Mouse (Mus musculus) heart, adult 8-10 months (tissue): ENCODE measurements around the gene P3h2. TPM values are rescaled to one million over a fixed set of nuclear protein-coding genes. Genes with fewer than 3 reads are reported as not detected.

ENCODE experiments used
- DNase-seq: peaks from one replicate; pipeline ENCODE4 v3.0.0; 2022; ENCODE audit warnings: low spot score
- total RNA-seq, 4 experiments: library from RNA; stranded (reverse); gene quantifications; 2 replicates each; pipeline ENCODE4 v1.2.4; 2022

P3h2 gene
- total RNA-seq, 4 experiments from 2014 or later = 2.6 to 4.6 (median 3.6) TPM

DNA sequence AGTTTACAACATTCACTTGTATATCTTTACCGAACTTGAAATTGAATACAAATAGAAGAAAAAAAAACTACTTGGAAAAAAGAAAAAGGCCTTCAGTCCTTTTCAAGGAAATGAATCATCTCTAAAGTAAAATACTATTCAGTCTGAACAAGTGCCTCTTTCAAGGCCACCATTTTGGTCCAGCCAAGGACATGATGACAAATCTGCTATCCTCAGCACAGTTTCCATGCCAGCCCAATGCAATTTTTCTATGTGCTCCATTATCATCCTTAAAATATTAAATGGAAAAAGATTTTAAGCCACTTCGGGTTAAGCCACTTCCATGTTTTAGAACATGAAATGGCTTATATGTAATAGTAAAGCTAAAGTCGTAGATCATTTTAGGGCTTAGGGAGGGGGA lies 35.2 kb downstream of the P3h2 start:
- DNase-seq = no peak

DNA sequence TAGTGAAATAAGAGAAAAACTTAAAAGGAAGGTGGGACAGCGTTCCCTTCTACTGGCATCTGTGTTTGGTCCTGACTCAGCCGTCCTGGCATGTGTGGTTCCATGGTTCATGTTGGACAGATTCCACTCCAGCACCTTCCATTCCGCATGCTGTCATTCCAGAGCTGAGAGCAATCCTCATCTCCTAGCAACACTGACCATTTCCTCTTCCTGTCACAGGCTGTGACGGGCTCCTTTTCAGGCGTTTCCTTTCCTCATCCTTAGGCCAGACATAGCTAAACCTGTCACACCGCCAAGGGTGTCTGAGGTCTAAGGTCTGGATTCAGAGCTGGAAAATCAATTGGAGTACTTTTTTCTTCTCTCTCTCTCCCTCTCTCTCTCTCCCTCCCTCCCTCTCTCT lies 40.5 kb downstream of the P3h2 start:
- peak; percentile 69 for DNase-seq

GRCm38 (mm10) chr16:26060239-26061085 lies 45.1 kb downstream of the P3h2 start:
- DNase-seq = no peak

DNA sequence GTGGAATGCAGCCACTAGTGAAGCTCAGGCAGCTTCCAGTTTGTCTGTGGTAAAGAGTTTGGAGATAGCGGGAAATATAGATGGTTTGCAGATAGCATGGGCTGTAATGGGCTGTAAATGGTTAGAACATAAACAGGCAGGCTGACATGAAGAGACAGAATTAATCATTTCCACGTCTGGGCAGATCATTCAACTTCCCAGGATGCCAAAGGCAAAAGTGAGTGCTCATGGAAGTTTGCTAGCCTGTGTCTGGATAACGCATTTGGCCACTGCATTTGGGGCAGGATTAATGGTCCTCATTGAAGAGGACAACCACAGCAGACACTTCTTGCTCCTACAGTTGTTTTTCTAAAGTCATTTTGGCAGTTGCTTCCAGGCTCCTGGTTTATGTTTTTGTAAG lies 52.0 kb downstream of the P3h2 start:
- DNase-seq = no peak

DNA sequence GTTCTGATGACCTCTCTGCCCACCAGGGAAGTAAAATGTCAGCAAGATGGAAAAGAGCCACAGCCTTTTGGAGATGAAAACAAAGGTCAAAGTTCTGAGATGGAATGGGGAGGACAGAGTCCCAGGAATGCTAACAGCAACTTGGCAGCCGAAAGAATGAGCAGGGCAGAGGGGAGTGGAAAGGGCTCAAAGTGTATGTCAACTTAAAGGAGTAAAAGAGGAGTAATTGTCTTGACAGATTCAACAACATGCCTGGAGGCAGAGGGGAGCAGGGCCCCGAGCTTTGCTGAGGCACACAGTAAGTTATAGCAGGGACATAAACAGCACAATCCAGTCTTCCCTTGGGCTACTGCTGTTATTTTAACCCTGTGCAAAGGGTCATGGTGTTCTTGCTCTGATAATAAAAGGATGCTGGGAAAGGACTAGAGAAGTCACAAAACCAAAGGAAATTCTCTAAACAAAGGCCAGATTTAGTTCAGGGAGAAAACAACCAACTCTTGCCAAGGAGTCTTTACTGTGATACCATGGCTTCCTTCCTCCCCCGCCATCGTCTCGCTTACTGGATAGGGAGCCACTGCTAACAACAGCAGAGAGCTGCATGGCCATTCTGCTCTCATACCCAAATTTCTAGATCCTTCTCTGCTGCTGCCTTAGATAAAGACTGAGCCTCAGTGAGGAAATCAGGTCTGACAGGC lies 56.0 kb downstream of the P3h2 start:
- DNase-seq = peak; percentile 71

DNA sequence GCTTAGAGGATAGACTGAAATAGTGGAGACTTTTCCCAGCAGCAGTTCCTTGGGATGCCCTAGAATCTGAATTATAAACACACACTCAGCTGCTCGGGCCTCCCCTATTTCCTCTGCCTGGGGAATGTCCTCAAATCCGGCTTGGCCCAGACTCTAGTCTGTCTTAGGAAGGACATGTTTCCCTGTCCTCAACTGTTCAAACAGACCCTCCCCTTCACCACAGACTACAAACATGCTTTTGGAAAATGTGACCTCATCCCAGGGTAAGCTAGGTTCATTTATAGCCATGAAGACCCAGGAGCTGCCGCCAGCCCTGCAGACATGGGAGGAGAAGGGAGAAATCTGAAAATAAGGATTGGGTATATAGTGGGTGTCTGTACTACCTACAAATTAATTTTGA lies 57.7 kb downstream of the P3h2 start:
- peak; percentile 51 for DNase-seq

DNA sequence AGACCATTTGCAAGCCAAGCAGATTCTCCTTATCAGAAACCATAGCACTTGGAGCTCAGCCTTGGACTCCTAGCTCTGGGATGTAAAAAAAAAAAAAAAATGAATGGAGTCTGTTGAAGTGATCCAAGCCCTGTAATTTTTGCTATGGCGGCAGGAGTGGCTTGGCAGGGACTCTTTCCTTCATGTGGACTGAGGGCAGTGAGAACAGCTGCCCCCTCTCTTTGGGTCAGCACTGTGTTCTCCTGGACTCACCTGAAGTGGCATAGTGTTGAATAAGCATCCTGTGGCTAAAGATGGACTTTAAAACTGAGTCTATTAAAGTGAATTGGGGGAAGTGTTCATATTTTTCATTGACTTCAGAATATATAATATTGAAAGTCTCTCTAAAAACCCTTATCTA lies 58.2 kb downstream of the P3h2 start:
- DNase-seq = no peak

GRCm38 (mm10) chr16:26041929-26042303 lies 63.7 kb downstream of the P3h2 start:
- no peak for DNase-seq

- peak; percentile 71 for DNase-seq
These were observed 64.3 kb downstream of the P3h2 start for GRCm38 (mm10) chr16:26041021-26041928.

GRCm38 (mm10) chr16:26039320-26039719 lies 66.3 kb downstream of the P3h2 start:
- DNase-seq = no peak

- DNase-seq = peak; percentile 72
These were observed 70.1 kb downstream of the P3h2 start for GRCm38 (mm10) chr16:26035525-26035924.

- no peak for DNase-seq
These were observed 70.5 kb downstream of the P3h2 start for GRCm38 (mm10) chr16:26035079-26035478.

GRCm38 (mm10) chr16:26029424-26030012 lies 76.1 kb downstream of the P3h2 start:
- no peak for DNase-seq

- no peak for DNase-seq
These were observed 79.2 kb downstream of the P3h2 start for GRCm38 (mm10) chr16:26026416-26026815.

DNA sequence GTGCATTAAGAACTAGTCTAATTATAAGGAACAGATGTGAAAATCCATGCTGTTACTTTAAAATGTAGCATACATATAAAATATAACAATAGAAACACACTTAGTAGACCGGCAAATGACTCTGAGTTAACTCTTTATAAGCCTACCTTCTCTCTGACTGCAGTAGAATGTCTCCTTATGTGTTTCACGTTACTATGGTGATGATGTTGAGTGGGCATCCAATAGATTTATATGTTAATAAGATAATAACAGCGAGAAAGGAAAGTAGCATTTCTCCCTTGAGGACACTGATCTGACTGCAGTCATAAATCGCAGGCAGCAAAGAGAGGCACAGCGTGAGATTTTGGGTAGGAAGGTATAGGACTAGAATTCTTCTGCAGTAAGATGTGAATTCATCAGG lies 81.0 kb downstream of the P3h2 start:
- DNase-seq = no peak

DNA sequence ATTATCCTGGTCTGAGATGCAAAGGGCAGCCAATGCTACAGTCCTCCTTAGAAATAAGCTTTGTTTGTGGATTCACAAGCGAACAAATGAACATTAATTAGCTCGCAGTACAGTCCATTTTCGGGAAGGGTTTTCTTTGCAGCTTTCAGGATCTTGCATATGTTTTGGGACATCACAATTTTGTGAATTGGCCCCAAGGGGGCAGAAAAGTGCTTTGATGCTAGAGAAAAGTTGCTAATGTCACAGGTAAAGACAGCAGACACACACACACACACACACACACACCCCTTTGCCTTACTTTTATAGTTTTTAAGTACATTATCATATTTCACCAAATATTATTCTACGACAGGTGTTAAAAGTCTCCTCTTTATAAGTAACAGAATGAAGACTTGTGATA lies 82.2 kb downstream of the P3h2 start:
- peak; percentile 27 for DNase-seq

DNA sequence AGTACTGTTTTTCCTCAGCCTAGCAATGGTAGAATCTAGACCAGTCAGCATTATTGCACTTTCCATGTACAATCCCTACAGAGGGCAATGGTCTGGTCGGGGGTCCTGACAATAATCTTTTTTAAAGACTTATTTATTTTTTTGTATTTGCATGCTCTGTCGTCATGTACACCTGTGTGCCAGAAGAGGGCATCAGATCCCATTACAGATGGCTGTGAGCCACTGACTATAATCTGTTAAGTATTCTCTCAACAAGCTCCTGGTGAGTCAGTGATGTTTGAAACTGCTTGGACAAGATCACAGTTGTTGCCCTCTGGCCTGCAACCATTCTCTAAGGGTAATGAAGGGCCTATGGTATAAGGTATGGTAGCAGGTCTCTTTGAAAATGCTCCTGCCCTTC lies 83.8 kb downstream of the P3h2 start:
- DNase-seq = no peak

GRCm38 (mm10) chr16:26005811-26006210 lies 99.8 kb downstream of the P3h2 start:
- DNase-seq = no peak

GRCm38 (mm10) chr16:26003261-26003660 lies 102.3 kb downstream of the P3h2 start:
- peak; percentile 15 for DNase-seq

DNA sequence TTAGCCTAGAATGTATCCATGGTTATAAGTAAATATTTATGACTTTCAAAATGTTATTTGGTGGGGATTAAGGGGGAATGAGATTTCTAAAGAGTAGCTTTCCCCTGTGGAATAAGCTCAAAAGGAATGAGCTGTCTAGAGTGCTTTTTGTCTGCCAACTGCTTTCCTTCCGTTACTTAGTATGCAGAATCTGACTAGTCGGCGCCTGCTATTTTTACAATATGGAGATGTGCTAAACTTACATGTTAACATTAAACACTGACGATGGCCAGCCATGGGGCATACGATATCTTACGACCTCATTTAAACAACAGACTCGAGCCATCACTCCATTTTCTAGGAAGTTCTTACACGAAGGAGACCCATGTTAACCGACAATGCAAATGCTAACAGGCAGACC lies 102.7 kb downstream of the P3h2 start:
- DNase-seq = no peak

DNA sequence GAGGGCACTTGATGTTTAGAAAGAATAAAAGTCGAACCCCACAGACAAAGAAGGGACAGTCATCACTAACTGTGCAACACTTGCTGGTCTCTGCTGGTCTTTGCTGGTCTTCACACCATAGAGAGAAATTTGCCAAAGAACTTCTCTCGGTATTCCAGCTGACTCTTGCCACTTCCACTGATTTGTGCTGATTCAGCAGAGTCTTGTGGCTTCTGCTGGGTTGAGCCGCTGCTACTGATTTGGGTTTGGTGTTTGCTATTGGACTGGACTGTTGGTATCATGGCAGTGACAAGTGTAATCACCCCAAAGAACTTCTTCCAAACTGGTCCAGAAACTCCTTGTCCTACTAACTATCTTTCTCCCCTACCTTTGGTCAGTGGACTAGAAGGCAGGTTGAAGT lies 111.0 kb downstream of the P3h2 start:
- DNase-seq = no peak

- no peak for DNase-seq
These were observed 118.4 kb downstream of the P3h2 start for GRCm38 (mm10) chr16:25987221-25987620.
